In the genomic region with DNA sequence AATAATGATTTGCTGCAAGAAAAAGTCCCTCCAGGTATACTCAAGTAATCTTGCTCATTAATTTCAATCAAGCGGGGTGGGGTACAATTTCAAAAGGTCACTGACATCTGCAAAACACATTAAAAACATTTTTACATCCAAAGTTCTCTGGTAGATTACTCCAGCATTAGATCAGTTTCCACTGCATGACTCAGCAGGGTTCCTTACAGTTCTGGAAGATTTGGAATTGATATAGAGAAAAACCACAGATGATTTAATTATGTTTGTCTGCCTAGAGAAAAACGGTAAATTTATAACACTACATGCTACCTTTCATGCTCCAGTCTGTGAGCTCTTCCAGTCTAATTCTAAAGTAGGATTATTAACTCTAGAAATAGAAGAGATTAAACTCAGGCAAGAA, we compare ENCODE assay signal across 21 mouse cellular contexts. TPM values are rescaled to one million over a fixed set of nuclear protein-coding genes. Genes with fewer than 3 reads are reported as not detected.
DNase-seq lines count a peak whose midpoint lies in the region; TF ChIP-seq lines count a peak whose summit lies in the region.
"Had no signal": no experiment of that assay in that cellular context is flagged by ENCODE, and none has a peak within 500 bp of the region (broad histone marks: within the 10 kb centered on the region; RNA-seq: fewer than 3 reads in every experiment).

No protein-coding gene starts in this region.

- no peak for TF ChIP-seq CTCF in heart, adult 2 months (IDR thresholded peaks at IDR 0.05)

- peaks cover 7% of the 10 kb centered on the region for H3K4me1 ChIP-seq in heart, adult 2 months (ENCODE audit: control insufficient read depth, insufficient read depth, low read length)
- H3K4me1 ChIP-seq: hindbrain, embryonic 13.5 days; neural tube, embryonic 12.5 days had no signal

- no peak overlapping the region for H3K9ac ChIP-seq in heart, adult 2 months (ENCODE audit: low read depth, low read length)
- H3K9ac ChIP-seq: forebrain, postnatal 0 days; hindbrain, embryonic 13.5 days; liver, embryonic 15.5 days; lung, embryonic 15.5 days; neural tube, embryonic 12.5 days had no signal

- DNase-seq in heart, adult 2 months: no peak
- no peak for DNase-seq in heart, postnatal 10 days
- peak; percentile 25 for DNase-seq in retina, adult 2 months (ENCODE audit: low read depth, low spot score)
- no peak for DNase-seq in retina, postnatal 1 day
- DNase-seq in Muller cell, postnatal 12 days (ENCODE audit: inconsistent ontology term): peak; percentile 9
- no peak for DNase-seq in right cerebral cortex, adult 18-20 months
- no peak for DNase-seq in right cerebral cortex, postnatal 14 days
- DNase-seq: adrenal gland, adult 8-10 months; cerebellum, adult 8-10 months; cerebellum, postnatal 36 days; forebrain, postnatal 0 days; kidney, adult 11 months; kidney, postnatal 4 days; layer of hippocampus, adult 9-11 months; lung, postnatal 4 days; midbrain, embryonic 14.5 days had no signal

- 48% methylated on average over 2 of the region's 2 CpGs for WGBS in heart, adult 2 months

- H3K27ac ChIP-seq in heart, adult 2 months: 0 out of 2 replicates have a peak overlapping the region, but pooled peaks have one; percentile 11
- H3K27ac ChIP-seq: hindbrain, embryonic 13.5 days; liver, embryonic 15.5 days; lung, embryonic 15.5 days; neural tube, embryonic 12.5 days had no signal

- peaks cover 8% of the 10 kb centered on the region; the same call in 1 of the 2 replicates for H3K36me3 ChIP-seq in heart, adult 2 months (ENCODE audit: control insufficient read depth, insufficient read depth, low read length)
- H3K36me3 ChIP-seq in myocyte (ENCODE audit: control insufficient read depth, insufficient read depth): peaks cover 7% of the 10 kb centered on the region
- H3K36me3 ChIP-seq: lung, embryonic 15.5 days; neural tube, embryonic 12.5 days had no signal

- H3K4me3 ChIP-seq in heart, adult 2 months: no peak overlapping the region
- H3K4me3 ChIP-seq in myocyte: no peak overlapping the region
- H3K4me3 ChIP-seq: hindbrain, embryonic 13.5 days; liver, embryonic 15.5 days; lung, embryonic 15.5 days; neural tube, embryonic 12.5 days had no signal

- intact Hi-C loops in heart, adult 2 months (cut with DNase I): no loop called here
- intact Hi-C loops in heart, postnatal 10 days (cut with DNase I): no loop called here

- H3K4me2 ChIP-seq in myocyte (ENCODE audit: low read depth): peak overlapping the region; percentile 65
- H3K4me2 ChIP-seq: hindbrain, embryonic 13.5 days; liver, embryonic 15.5 days; lung, embryonic 15.5 days; neural tube, embryonic 12.5 days had no signal

- TF ChIP-seq POLR2A in heart, adult 2 months (IDR thresholded peaks at IDR 0.05; ENCODE audit: insufficient read depth, low read depth, low read length): no peak
- no peak for TF ChIP-seq POLR2A in myocyte (IDR thresholded peaks at IDR 0.05; ENCODE audit: insufficient read length, low read depth)

- no peak for TF ChIP-seq EP300 in heart, adult 2 months (IDR thresholded peaks at IDR 0.05; ENCODE audit: insufficient read depth, low read depth, low read length)

- H3ac ChIP-seq in myocyte (ENCODE audit: control insufficient read depth, insufficient read length): no peak overlapping the region

- H3K27me3 ChIP-seq in heart, adult 2 months (ENCODE audit: control insufficient read depth, insufficient read depth, low read length): no peaks in the 10 kb centered on the region
- H3K27me3 ChIP-seq in myocyte (ENCODE audit: control insufficient read depth, insufficient read depth, insufficient read length): no peaks in the 10 kb centered on the region
- H3K27me3 ChIP-seq: hindbrain, embryonic 13.5 days; liver, embryonic 15.5 days; lung, embryonic 15.5 days; neural tube, embryonic 12.5 days had no signal

- H3K79me2 ChIP-seq in heart, adult 2 months (replicated peaks; ENCODE audit: control insufficient read depth, insufficient read depth, low read length): peaks cover 2% of the 10 kb centered on the region
- H3K79me2 ChIP-seq in myocyte (ENCODE audit: control insufficient read depth, insufficient read depth): peaks cover 44% of the 10 kb centered on the region

TF ChIP-seq in myocyte, 11 proteins besides CTCF, POLR2A, EP300 and RAD21:
- TF ChIP-seq CEBPB (IDR thresholded peaks at IDR 0.05; ENCODE audit: insufficient read depth, poor library complexity, severe bottlenecking): 0 out of 2 replicates have a peak, but pooled peaks have one; percentile 27
- no peak for TF ChIP-seq TCF3 (IDR thresholded peaks at IDR 0.05; ENCODE audit: insufficient read length, low read depth)

RNA-seq across cellular contexts. Expression of gene Csgalnact2, which starts 8.9 kb away (rescaled TPM):
- total RNA-seq in heart, adult 2 months (2021): 10 to 100 TPM; 17.6 to 20.4 TPM
- polyA plus RNA-seq in heart, adult 2 months (2012; rRNA removed): 4.3 and 8.1 TPM in 2 replicates
- 10 to 100 TPM; 19.1 to 20.2 TPM for total RNA-seq in heart, postnatal 10 days (2021)
- polyA plus RNA-seq in myocyte (2012; fragmentation: generic; extraction: Trizol): 5.8 TPM

Comparison
In these comparisons a context has a peak if more than half of its experiments do, and no peak if none do; other contexts are left out.
1. DNase-seq: peak in retina, adult 2 months (single experiment) and Muller cell, postnatal 12 days (single experiment); none in heart, adult 2 months (0 of 2), heart, postnatal 10 days (0 of 2), retina, postnatal 1 day (single experiment), right cerebral cortex, adult 18-20 months (single experiment) and right cerebral cortex, postnatal 14 days (single experiment).